Mouse (Mus musculus) midbrain, embryonic 14.5 days (tissue): ENCODE measurements around the gene Olfr535. TPM values are rescaled to one million over a fixed set of nuclear protein-coding genes. Genes with fewer than 3 reads are reported as not detected.
"Not testable (repeated sequence)": the region's sequence is repeated elsewhere in the genome, so short reads cannot be mapped to it uniquely, and the experiment has no call there.

Source experiments
- ATAC-seq: fragments of 200-750 bp; cut with Nextera tagmentation; 2 replicates; pipeline ENCODE4 v1.8.0; 2017; ENCODE audit warnings: moderate number of reproducible peaks, moderate library complexity; ENCODE audit not compliant: low FRiP score, low TSS enrichment
- DNase-seq: peaks from one replicate; pipeline ENCODE4 v3.0.0-alpha.2; 2015
- H3K27ac ChIP-seq: fragments of 300-500 bp; sonication (generic); replicated peaks from 2 replicates; pipeline ENCODE4 v1.5.1; 2014; ENCODE audit warnings: mild to moderate bottlenecking, low read depth, low read length, moderate library complexity
- H3K27me3 ChIP-seq: fragments of 300-500 bp; sonication (generic); 2 replicates; pipeline ENCODE4 v1.6.1; 2014; ENCODE audit warnings: low read length, control low read depth, mixed read lengths; ENCODE audit not compliant: control insufficient read depth, insufficient read depth
- H3K36me3 ChIP-seq: fragments of 300-500 bp; sonication (generic); 2 replicates; pipeline ENCODE4 v1.6.1; 2014; ENCODE audit warnings: low read length, control low read depth; ENCODE audit not compliant: control insufficient read depth, insufficient read depth
- H3K4me1 ChIP-seq: fragments of 300-500 bp; sonication (generic); 2 replicates; pipeline ENCODE4 v1.6.1; 2014; ENCODE audit warnings: mild to moderate bottlenecking, antibody characterized with exemption, low read length, control low read depth; ENCODE audit not compliant: control insufficient read depth, insufficient read depth
- H3K4me2 ChIP-seq: fragments of 300-500 bp; sonication (generic); 2 replicates; pipeline ENCODE4 v1.6.1; 2014; ENCODE audit warnings: mild to moderate bottlenecking, low read length, moderate library complexity
- H3K4me3 ChIP-seq: fragments of 300-500 bp; sonication (generic); replicated peaks from 2 replicates; pipeline ENCODE4 v1.5.1; 2014; ENCODE audit warnings: low read depth, low read length
- H3K9ac ChIP-seq: fragments of 300-500 bp; sonication (generic); replicated peaks from 2 replicates; pipeline ENCODE4 v1.6.1; 2014; ENCODE audit warnings: mild to moderate bottlenecking, low read length, moderate library complexity
- H3K9me3 ChIP-seq: fragments of 300-500 bp; sonication (generic); 2 replicates; pipeline ENCODE4 v1.6.1; 2016; ENCODE audit warnings: low read length, control low read depth, mixed read lengths; ENCODE audit not compliant: control insufficient read depth
- WGBS: fragments of 180-500 bp; shearing (Covaris S2); extraction: QIAGEN DNeasy Blood & Tissue Kit; methylation state at CpG from one replicate; pipeline ENCODE4 v1.1.7; 2014; 5-methylcytosine and 5-hydroxymethylcytosine counted together
- polyA plus RNA-seq: library from polyadenylated mRNA; unstranded; fragments of >200 nt; fragmentation: Nextera tagmentation; extraction: Ambion mirVana; gene quantifications from 2 replicates; pipeline ENCODE4 v1.2.1, GENCODE M21; 2014

The Olfr535 gene
- not detected in 2 replicates for polyA plus RNA-seq

DNA sequence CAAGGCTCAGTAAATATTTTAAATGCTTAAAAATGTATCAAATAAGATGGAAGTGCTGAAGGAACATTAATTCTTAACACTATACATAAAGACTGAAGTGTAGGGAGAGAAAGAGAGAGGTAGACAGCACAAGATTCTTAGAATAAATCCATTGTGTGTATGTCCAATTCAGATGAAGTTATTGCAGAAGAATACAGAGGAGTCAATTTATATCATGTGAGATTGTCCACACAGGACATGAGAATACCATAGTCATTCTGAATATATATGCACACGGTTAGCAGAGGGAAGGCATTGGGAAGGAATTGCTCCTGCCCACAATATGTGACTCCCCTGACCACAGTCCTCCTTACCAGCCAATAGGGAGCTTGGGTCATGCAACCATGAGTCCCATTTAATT, at the start of gene Olfr535:
Olfr535 (plus strand) TSS at position 301 of the 400 bp plus-strand sequence.
- no peak within 1 kb of the TSS for H3K4me2 ChIP-seq
- no peak within 1 kb of the TSS for H3K4me3 ChIP-seq
- no peak within 1 kb of the TSS for H3K9ac ChIP-seq
- no peaks in the 10 kb centered on the region for H3K36me3 ChIP-seq
- WGBS = 92% methylated on average over 1 of the region's 1 CpGs
- no peaks in the 10 kb centered on the region for H3K27me3 ChIP-seq
- no peak for DNase-seq
- H3K9me3 ChIP-seq = no peaks in the 10 kb centered on the region
- no peaks in the 10 kb centered on the region for H3K4me1 ChIP-seq
- H3K27ac ChIP-seq = no peak within 1 kb of the TSS
- ATAC-seq = no peak

- H3K36me3 ChIP-seq = no peaks in the 10 kb centered on the region
- no peaks in the 10 kb centered on the region for H3K9me3 ChIP-seq
- H3K9ac ChIP-seq = no peak overlapping the region
- no peak overlapping the region for H3K27ac ChIP-seq
- no peak overlapping the region for H3K4me2 ChIP-seq
- 88% methylated on average over 1 of the region's 1 CpGs for WGBS
- ATAC-seq = no peak
- no peak overlapping the region for H3K4me3 ChIP-seq
- DNase-seq = peak; percentile 14
- H3K4me1 ChIP-seq = no peaks in the 10 kb centered on the region
- H3K27me3 ChIP-seq = no peaks in the 10 kb centered on the region
Observed at GRCm38 (mm10) chr7:140443141-140443540, 40.9 kb upstream of the Olfr535 start.

DNA sequence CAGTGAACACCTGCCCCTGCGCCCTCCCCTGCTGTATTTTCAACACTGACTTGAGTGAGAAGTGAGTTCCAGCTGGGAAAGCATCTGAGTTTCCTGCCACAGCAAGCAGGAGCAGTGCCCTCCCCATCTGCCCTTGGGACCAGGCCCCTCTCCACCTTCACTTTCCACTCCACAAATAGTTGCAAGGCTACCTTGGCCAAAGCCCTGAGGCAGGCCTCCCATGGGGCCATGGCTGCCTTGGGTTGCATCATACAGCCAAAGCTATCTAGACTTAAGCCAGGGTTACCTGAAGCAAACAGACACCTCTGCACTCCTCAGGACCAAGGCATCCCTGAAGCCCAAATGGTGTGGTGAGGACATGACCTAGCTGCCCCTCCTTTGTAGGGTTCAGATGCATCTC, 20.9 kb upstream of the Olfr535 start, which contains the start of gene Olfr533:
Olfr533 (plus strand) TSS at position 301 of the 400 bp plus-strand sequence.
- H3K4me2 ChIP-seq, H3K27ac ChIP-seq, H3K4me3 ChIP-seq, H3K4me1 ChIP-seq, H3K9ac ChIP-seq, DNase-seq, H3K9me3 ChIP-seq, ATAC-seq, H3K36me3 ChIP-seq, H3K27me3 ChIP-seq: not testable (repeated sequence)
- no CpG with 5 or more reads among the region's 1 CpGs for WGBS

GRCm38 (mm10) chr7:140477886-140478285, 6.1 kb upstream of the Olfr535 start:
- DNase-seq = no peak
- Histone ChIP-seq H3K27ac (no peak overlapping the region), H3K36me3 (no peaks in the 10 kb centered on the region), H3K4me1 (no peaks in the 10 kb centered on the region), H3K4me3 (no peak overlapping the region), H3K9me3 (no peaks in the 10 kb centered on the region), H3K27me3 (no peaks in the 10 kb centered on the region), H3K9ac (no peak overlapping the region), H3K4me2 (no peak overlapping the region)
- WGBS = 93% methylated on average over 1 of the region's 1 CpGs
- ATAC-seq = no peak

DNA sequence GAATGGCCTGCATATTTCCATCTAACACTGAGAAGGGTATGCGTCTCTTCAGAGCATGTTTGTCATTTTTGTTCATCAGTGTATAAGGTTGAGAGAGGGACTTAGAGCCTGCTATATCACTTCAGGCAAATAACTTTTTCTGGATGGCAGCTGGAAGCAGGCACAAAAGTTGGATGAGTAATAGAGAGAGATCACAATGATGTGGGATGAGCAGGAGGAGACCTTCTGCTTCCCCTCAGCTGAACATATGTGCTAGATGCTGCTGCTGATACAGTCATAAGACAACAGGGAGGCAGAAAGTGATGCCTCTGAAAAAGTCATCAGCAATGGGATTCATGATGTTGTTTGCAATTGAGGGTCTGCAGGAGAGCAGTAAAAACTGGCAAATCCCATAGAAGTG, 5.3 kb upstream of the Olfr535 start:
- WGBS = 96% methylated on average over 1 of the region's 1 CpGs
- no peak for DNase-seq
- Histone ChIP-seq H3K9me3 (no peaks in the 10 kb centered on the region), H3K9ac (no peak overlapping the region), H3K4me2 (no peak overlapping the region), H3K27me3 (no peaks in the 10 kb centered on the region), H3K4me3 (no peak overlapping the region), H3K4me1 (no peaks in the 10 kb centered on the region), H3K27ac (no peak overlapping the region), H3K36me3 (no peaks in the 10 kb centered on the region)
- ATAC-seq = no peak

DNA sequence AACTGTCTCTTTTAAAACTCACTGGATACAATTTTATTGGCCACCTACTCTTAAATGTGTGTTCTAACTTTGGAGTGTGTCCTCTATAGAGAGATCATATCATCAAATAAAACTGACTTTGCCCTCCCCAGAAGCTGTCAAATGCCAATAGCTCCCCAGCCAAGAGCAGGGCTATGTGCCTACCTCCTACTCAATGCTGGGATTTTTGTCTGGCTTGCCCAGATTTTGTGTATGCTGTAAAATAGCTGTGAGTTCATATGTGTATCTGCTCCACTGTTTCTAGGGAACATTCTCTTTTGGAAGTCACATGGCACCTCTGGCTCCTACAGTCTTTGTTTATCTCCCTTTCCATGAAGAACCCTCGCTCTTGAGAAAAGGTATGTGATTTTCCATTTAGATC, 5.0 kb downstream of the Olfr535 start:
- Histone ChIP-seq H3K9me3 (no peaks in the 10 kb centered on the region), H3K27me3 (no peaks in the 10 kb centered on the region), H3K4me3 (no peak overlapping the region), H3K9ac (no peak overlapping the region), H3K4me2 (no peak overlapping the region), H3K36me3 (no peaks in the 10 kb centered on the region), H3K4me1 (no peaks in the 10 kb centered on the region), H3K27ac (no peak overlapping the region)
- no peak for DNase-seq
- 84% methylated on average over 1 of the region's 1 CpGs for WGBS
- ATAC-seq = no peak

DNA sequence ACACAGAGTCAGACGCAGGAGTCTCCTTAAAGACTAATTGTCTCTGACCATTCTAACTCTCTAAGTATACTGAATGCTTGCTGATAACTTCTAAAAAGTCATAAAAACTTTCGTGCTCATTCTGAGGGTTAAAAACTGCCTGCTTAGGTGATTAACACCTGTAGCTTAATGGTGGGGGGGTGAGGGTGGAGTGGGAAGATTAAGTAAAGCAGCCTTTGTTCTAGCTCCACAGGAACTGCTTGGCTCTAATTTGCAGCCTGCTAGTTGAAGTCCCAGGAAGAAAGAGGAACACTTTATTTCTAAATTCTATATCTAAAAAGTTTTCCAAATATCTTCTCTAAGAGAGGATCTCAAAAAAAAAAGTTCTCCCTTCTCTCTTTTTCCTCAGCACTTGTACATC, 10.2 kb downstream of the Olfr535 start:
- H3K36me3 ChIP-seq = no peaks in the 10 kb centered on the region
- 37% methylated on average over 2 of the region's 2 CpGs for WGBS
- no peak overlapping the region for H3K4me2 ChIP-seq
- no peak overlapping the region for H3K4me3 ChIP-seq
- no peak for ATAC-seq
- no peaks in the 10 kb centered on the region for H3K9me3 ChIP-seq
- no peak for DNase-seq
- no peak overlapping the region for H3K9ac ChIP-seq
- H3K4me1 ChIP-seq = no peaks in the 10 kb centered on the region
- H3K27ac ChIP-seq = no peak overlapping the region
- H3K27me3 ChIP-seq = no peaks in the 10 kb centered on the region

DNA sequence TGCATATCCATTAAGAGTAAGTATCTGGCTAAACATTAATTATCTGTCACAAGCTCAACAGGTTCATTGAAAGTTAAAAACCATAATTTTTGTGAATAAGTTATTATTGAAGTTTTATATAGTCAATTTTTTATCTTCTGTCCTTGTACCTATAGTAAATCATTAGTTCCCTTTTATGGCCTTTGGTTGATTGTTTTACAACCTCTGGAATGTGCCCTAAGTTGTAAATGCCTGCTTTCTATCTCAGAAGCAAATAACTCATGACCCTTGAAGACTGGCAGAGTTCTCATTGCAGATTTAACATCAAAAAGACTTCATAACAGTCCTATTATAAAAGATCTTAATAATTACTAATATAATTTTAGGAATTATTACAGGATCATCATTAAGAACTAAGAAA, 10.7 kb downstream of the Olfr535 start:
- Histone ChIP-seq H3K4me3 (no peak overlapping the region), H3K4me1 (no peaks in the 10 kb centered on the region), H3K27me3 (no peaks in the 10 kb centered on the region), H3K9ac (no peak overlapping the region), H3K36me3 (no peaks in the 10 kb centered on the region), H3K4me2 (no peak overlapping the region), H3K27ac (no peak overlapping the region), H3K9me3 (no peaks in the 10 kb centered on the region)
- ATAC-seq (no peak), DNase-seq (no peak)

- not testable (repeated sequence) for H3K4me2 ChIP-seq, H3K4me1 ChIP-seq, H3K9ac ChIP-seq, H3K27ac ChIP-seq, H3K4me3 ChIP-seq, ATAC-seq, H3K9me3 ChIP-seq, H3K36me3 ChIP-seq, H3K27me3 ChIP-seq
- WGBS = 62% methylated on average over 2 of the region's 2 CpGs
- DNase-seq = peak; percentile 4
Observed at GRCm38 (mm10) chr7:140507346-140508021, 23.5 kb downstream of the Olfr535 start, which contains the start of gene Olfr536. Gene Olfr536, minus strand, starts transcription at chr7:140507396.
